Mouse (Mus musculus) gastrocnemius, postnatal 10 days (tissue): ENCODE measurements around the gene Flii. TPM values are rescaled to one million over a fixed set of nuclear protein-coding genes. Genes with fewer than 3 reads are reported as not detected.

Experiments used
- microRNA-seq, 2 experiments: library from miRNA; unstranded; fragments of <30 nt; microRNA quantifications; one replicate each; pipeline ENCODE4 v1.2.0; 2021
- total RNA-seq, 2 experiments: library from RNA; stranded (reverse); gene quantifications; 2 replicates each; pipeline ENCODE4 v1.2.3; 2021

Gene Flii
- total RNA-seq, 2 experiments from 2014 or later = 88.9 to 89.0 TPM

Small RNA genes lying within 50 kb of the gene (microRNA-seq; reads per million reads assigned to microRNA genes)
- 1.3 reads per million in 2 experiments for gene Mir5100

Other genes with a start within 250 kb of the Flii start
- 10 to 100 TPM; 73.2 to 73.7 TPM for gene Alkbh5, start 190.9 kb downstream of the Flii start, total RNA-seq
- 10 to 100 TPM; 15.7 to 20.3 TPM for gene Llgl1, start 27.5 kb downstream of the Flii start, total RNA-seq
- 10 to 100 TPM; 79.9 to 81.7 TPM for gene Mief2, start 1.1 kb upstream of the Flii start, total RNA-seq
- 1 to 10 TPM; 6.5 to 7.6 TPM for gene Top3a, start 50.1 kb upstream of the Flii start, total RNA-seq
- gene Smcr8, start 50.3 kb upstream of the Flii start, total RNA-seq = 10 to 100 TPM; 13.3 to 14.5 TPM
- 10 to 100 TPM; 21.7 to 26.3 TPM for gene Shmt1, start 84.5 kb upstream of the Flii start, total RNA-seq
- gene Dhrs7b, start 103.4 kb upstream of the Flii start, total RNA-seq = 10 to 100 TPM; 14.9 to 16.2 TPM
- 10 to 100 TPM; 40.4 to 45.0 TPM for gene Tmem11, start 152.0 kb upstream of the Flii start, total RNA-seq
- gene Natd1, start 187.5 kb upstream of the Flii start, total RNA-seq = 10 to 100 TPM; 12.4 to 16.8 TPM
- 100 to 1,000 TPM; 106 to 115 TPM for gene Map2k3, start 204.8 kb upstream of the Flii start, total RNA-seq